Mouse (Mus musculus): ENCODE data around the gene Plcd3. TPM values are rescaled to one million over a fixed set of nuclear protein-coding genes. Genes with fewer than 3 reads are reported as not detected.
A peak's percentile ranks its signal among the peaks of the same experiment; 100 is the strongest.

Plcd3 gene
- total and polyA plus RNA-seq, 3 experiments = 2.0 to 2.6 TPM; not detected in 1

GRCm38 (mm10) chr11:103114270-103114943 lies 12.9 kb upstream of the Plcd3 start (continued):
- no peak for TF ChIP-seq ZC3H11A (IDR thresholded peaks at IDR 0.05; ENCODE audit: low read depth, low read length)
- peak; percentile 68; the same call in 1 of the 2 replicates for TF ChIP-seq MAFK (IDR thresholded peaks at IDR 0.05; ENCODE audit: borderline replicate concordance, low read depth, low read length)
- peak; percentile 68 for TF ChIP-seq MXI1 (IDR thresholded peaks at IDR 0.05; ENCODE audit: low read depth, low read length)
- no peak for TF ChIP-seq MAZ (IDR thresholded peaks at IDR 0.05; ENCODE audit: low read depth, low read length)
- no peak for TF ChIP-seq JUND (IDR thresholded peaks at IDR 0.05; ENCODE audit: low read depth, low read length)
- peak; percentile 76; the same call in 1 of the 2 replicates for TF ChIP-seq ZMIZ1 (IDR thresholded peaks at IDR 0.05; ENCODE audit: low read depth, low read length)
- peak; percentile 89 for TF ChIP-seq ETS1 (IDR thresholded peaks at IDR 0.05; ENCODE audit: low read depth, low read length)
- TF ChIP-seq RCOR1 (IDR thresholded peaks at IDR 0.05; ENCODE audit: low read depth, low read length) = peak; percentile 25; the same call in 1 of the 2 replicates
- peak; percentile 65 for TF ChIP-seq NELFE (IDR thresholded peaks at IDR 0.05; ENCODE audit: low read depth, low read length)
- TF ChIP-seq E2F4 (IDR thresholded peaks at IDR 0.05; ENCODE audit: borderline replicate concordance, low read depth, low read length) = peak; percentile 59; the same call in 1 of the 2 replicates
- no peak for TF ChIP-seq TAL1 (IDR thresholded peaks at IDR 0.05; ENCODE audit: low read length)
- peak; percentile 87 for TF ChIP-seq SIN3A (IDR thresholded peaks at IDR 0.05; ENCODE audit: low read length)
- peak; percentile 34 to 41; a peak in 2 of 4 replicates for TF ChIP-seq POLR2A (IDR thresholded peaks at IDR 0.05; ENCODE audit: control insufficient read depth in 1 of 2, insufficient read depth in 1 of 2, low read depth in 1 of 2, low read length in 2 of 2, poor library complexity in 1 of 2)
- peak; percentile 75 for TF ChIP-seq ZNF384 (IDR thresholded peaks at IDR 0.05; ENCODE audit: low read depth, low read length)

GRCm38 (mm10) chr11:103113771-103114170 lies 12.3 kb upstream of the Plcd3 start:
- peak overlapping the region in 1 of 2 experiments; percentile 4; a peak in 1 of 4 replicates for H3K4me3 ChIP-seq (ENCODE audit: control insufficient read depth in 1 of 2, insufficient read depth in 1 of 2, low read depth in 2 of 2, low read length in 2 of 2)
- H3K4me1 ChIP-seq (ENCODE audit: control insufficient read depth in 1 of 2, insufficient read depth in 2 of 2, low read length in 2 of 2) = peaks cover 6 to 8% of the 10 kb centered on the region in 2 experiments; a peak in 3 of 4 replicates
- peak overlapping the region; percentile 96 for H3K9ac ChIP-seq (ENCODE audit: control insufficient read depth, low read depth, low read length, poor library complexity, severe bottlenecking)
- peak overlapping the region; percentile 95 for H3K27ac ChIP-seq (ENCODE audit: control insufficient read depth, low read depth, low read length)
- H3K27me3 ChIP-seq (ENCODE audit: control insufficient read depth in 1 of 2, insufficient read depth in 2 of 2, low read length in 2 of 2) = no peaks in the 10 kb centered on the region
- peaks cover 29% of the 10 kb centered on the region for H3K79me2 ChIP-seq (ENCODE audit: control insufficient read depth, insufficient read depth, low read length, poor library complexity)
- peak; percentile 37 for DNase-seq (ENCODE audit: low read depth, low spot score)
- H3K9me3 ChIP-seq (replicated peaks; ENCODE audit: insufficient read depth, low read length) = no peaks in the 10 kb centered on the region
- peaks cover 0 to 14% of the 10 kb centered on the region in 2 experiments; a peak in 2 of 4 replicates for H3K36me3 ChIP-seq (ENCODE audit: control insufficient read depth in 1 of 2, insufficient read depth in 2 of 2, low read length in 2 of 2)
- TF ChIP-seq SIN3A (IDR thresholded peaks at IDR 0.05; ENCODE audit: low read length) = no peak
- no peak for TF ChIP-seq GATA1 (IDR thresholded peaks at IDR 0.05; ENCODE audit: low read depth, low read length)
- TF ChIP-seq POLR2A (IDR thresholded peaks at IDR 0.05; ENCODE audit: control insufficient read depth in 1 of 2, insufficient read depth in 1 of 2, low read depth in 1 of 2, low read length in 2 of 2, poor library complexity in 1 of 2) = no peak
- no peak for TF ChIP-seq MYC (IDR thresholded peaks at IDR 0.05; ENCODE audit: low read depth, low read length)
- no peak for TF ChIP-seq E2F4 (IDR thresholded peaks at IDR 0.05; ENCODE audit: borderline replicate concordance, low read depth, low read length)
- TF ChIP-seq POLR2AphosphoS5 (IDR thresholded peaks at IDR 0.05; ENCODE audit: borderline replicate concordance, low read depth, low read length) = no peak
- no peak for TF ChIP-seq RCOR1 (IDR thresholded peaks at IDR 0.05; ENCODE audit: low read depth, low read length)
- TF ChIP-seq MAZ (IDR thresholded peaks at IDR 0.05; ENCODE audit: low read depth, low read length) = no peak
- no peak for TF ChIP-seq CTCF (IDR thresholded peaks at IDR 0.05 in 2 of 3, conservative IDR thresholded peaks at IDR 0.05 in 1 of 3; ENCODE audit: control insufficient read depth in 1 of 3, insufficient read depth in 1 of 3, low read depth in 2 of 3, low read length in 3 of 3, poor library complexity in 1 of 3, severe bottlenecking in 1 of 3)
- TF ChIP-seq SMC3 (IDR thresholded peaks at IDR 0.05; ENCODE audit: low read depth, low read length) = no peak
- TF ChIP-seq USF2 (IDR thresholded peaks at IDR 0.05; ENCODE audit: borderline replicate concordance in 1 of 2, insufficient read depth in 1 of 2, low read depth in 1 of 2, low read length in 2 of 2) = no peak
